Mouse (Mus musculus) MEL (cell line): ENCODE measurements around the gene Pparg.

Source experiments
- CHD1 ChIP-seq: IDR thresholded peaks from 2 replicates; pipeline ENCODE4 v1.6.1; 2012; ENCODE audit warnings: low read depth, mild to moderate bottlenecking, inconsistent platforms, low read length, improper control_type of control experiment
- CHD2 ChIP-seq: IDR thresholded peaks from 2 replicates; pipeline ENCODE4 v1.6.1; 2011; ENCODE audit warnings: low read length, improper control_type of control experiment
- CTCF ChIP-seq, 3 experiments: IDR thresholded peaks in 2 of 3; conservative IDR thresholded peaks in 1 of 3; 2 replicates each; pipeline ENCODE4 v1.5.1; 2011 to 2012; ENCODE audit warnings: low read length in 3 of 3, low read depth in 2 of 3, mild to moderate bottlenecking in 2 of 3, improper control_type of control experiment in 1 of 3, inconsistent platforms in 1 of 3, mixed read lengths in 1 of 3, moderate library complexity in 1 of 3; ENCODE audit not compliant: control insufficient read depth in 1 of 3, insufficient read depth in 1 of 3, poor library complexity in 1 of 3, severe bottlenecking in 1 of 3
- EP300 ChIP-seq, 2 experiments: IDR thresholded peaks; 2 replicates each; pipeline ENCODE4 v1.6.1; 2011; ENCODE audit warnings: improper control_type of control experiment in 2 of 2, low read length in 2 of 2, low read depth in 1 of 2, mild to moderate bottlenecking in 1 of 2
- ETS1 ChIP-seq: IDR thresholded peaks from 2 replicates; pipeline ENCODE4 v1.6.1; 2012; ENCODE audit warnings: low read depth, mild to moderate bottlenecking, inconsistent platforms, low read length, improper control_type of control experiment, moderate library complexity
- MAFK ChIP-seq: IDR thresholded peaks from 2 replicates; pipeline ENCODE4 v1.6.1; 2011; ENCODE audit warnings: low read depth, mild to moderate bottlenecking, low read length, improper control_type of control experiment, borderline replicate concordance
- POLR2A ChIP-seq, 2 experiments: IDR thresholded peaks; 2 replicates each; pipeline ENCODE4 v1.6.1; 2011 to 2012; ENCODE audit warnings: low read length in 2 of 2, mild to moderate bottlenecking in 2 of 2, control low read depth in 1 of 2, improper control_type of control experiment in 1 of 2, low read depth in 1 of 2, moderate library complexity in 1 of 2; ENCODE audit not compliant: control insufficient read depth in 1 of 2, insufficient read depth in 1 of 2, poor library complexity in 1 of 2
- TAL1 ChIP-seq: IDR thresholded peaks from 2 replicates; pipeline ENCODE4 v1.6.1; 2012; ENCODE audit warnings: mild to moderate bottlenecking, inconsistent platforms, low read length, moderate library complexity, mixed read lengths
- TCF12 ChIP-seq: IDR thresholded peaks from 2 replicates; pipeline ENCODE4 v1.6.1; 2014; ENCODE audit warnings: low read depth, mild to moderate bottlenecking, inconsistent platforms, low read length, improper control_type of control experiment, moderate library complexity
- USF2 ChIP-seq, 2 experiments: IDR thresholded peaks; 2 replicates each; pipeline ENCODE4 v1.6.1; 2011 to 2012; ENCODE audit warnings: improper control_type of control experiment in 2 of 2, low read length in 2 of 2, borderline replicate concordance in 1 of 2, inconsistent platforms in 1 of 2, low read depth in 1 of 2, mild to moderate bottlenecking in 1 of 2; ENCODE audit not compliant: insufficient read depth in 1 of 2
- ZKSCAN1 ChIP-seq: IDR thresholded peaks from 2 replicates; pipeline ENCODE4 v1.6.1; 2012; ENCODE audit warnings: low read depth, mild to moderate bottlenecking, inconsistent platforms, low read length, improper control_type of control experiment, moderate library complexity

GRCm38 (mm10) chr6:115523201-115523600 lies 162.4 kb downstream of the Pparg start:
- TF ChIP-seq POLR2A (IDR thresholded peaks at IDR 0.05; ENCODE audit: control insufficient read depth in 1 of 2, insufficient read depth in 1 of 2, low read depth in 1 of 2, low read length in 2 of 2, poor library complexity in 1 of 2) (no peak), CTCF (IDR thresholded peaks at IDR 0.05 in 2 of 3, conservative IDR thresholded peaks at IDR 0.05 in 1 of 3; ENCODE audit: control insufficient read depth in 1 of 3, insufficient read depth in 1 of 3, low read depth in 2 of 3, low read length in 3 of 3, poor library complexity in 1 of 3, severe bottlenecking in 1 of 3) (no peak), EP300 (IDR thresholded peaks at IDR 0.05; ENCODE audit: low read depth in 1 of 2, low read length in 2 of 2) (no peak), USF2 (IDR thresholded peaks at IDR 0.05; ENCODE audit: borderline replicate concordance in 1 of 2, insufficient read depth in 1 of 2, low read depth in 1 of 2, low read length in 2 of 2) (no peak), CHD1 (no peak), MAFK (no peak), ETS1 (no peak), TCF12 (no peak), ZKSCAN1 (no peak), TAL1 (no peak), CHD2 (no peak)
